Mouse (Mus musculus) cerebellum, adult 11-12 months (tissue): ENCODE data around the gene Plekha5.
"Not testable (repeated sequence)": the region's sequence is repeated elsewhere in the genome, so short reads cannot be mapped to it uniquely, and the experiment has no call there.

ENCODE experiments used
- DNase-seq: peaks from one replicate; pipeline ENCODE4 v3.0.0; 2022

Gene Plekha5

DNA sequence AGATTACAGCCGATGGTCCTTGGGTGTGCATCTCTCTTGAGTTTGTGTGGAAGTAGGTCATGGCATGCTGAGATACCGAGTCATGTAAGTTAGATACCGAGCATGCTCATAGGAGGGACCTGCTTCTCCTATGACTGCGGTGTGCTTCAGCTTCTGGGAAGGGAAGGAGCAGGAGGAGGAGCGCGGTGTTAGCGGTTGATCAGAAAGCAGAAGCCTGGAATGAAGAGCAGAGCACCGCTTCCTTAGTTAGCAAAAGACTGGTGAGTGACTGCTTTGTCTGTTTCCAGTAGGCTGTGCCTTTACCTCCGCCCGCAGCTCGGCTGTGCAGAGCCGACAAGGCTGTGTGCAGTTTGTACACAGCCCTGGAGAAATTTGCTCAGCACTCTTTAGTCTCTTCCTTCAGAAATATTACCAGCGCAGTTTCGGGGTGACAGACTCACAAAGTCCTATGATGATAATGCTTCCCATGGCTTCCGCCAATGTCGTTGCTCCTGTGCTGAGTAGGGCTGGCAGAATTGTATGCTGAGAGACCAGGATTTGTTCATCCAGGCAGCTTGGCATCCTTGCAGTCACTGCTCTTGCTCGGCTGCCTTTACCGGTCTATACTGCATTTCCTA is 67.2 kb downstream of the Plekha5 start:
- peak; percentile 75 for DNase-seq

DNA sequence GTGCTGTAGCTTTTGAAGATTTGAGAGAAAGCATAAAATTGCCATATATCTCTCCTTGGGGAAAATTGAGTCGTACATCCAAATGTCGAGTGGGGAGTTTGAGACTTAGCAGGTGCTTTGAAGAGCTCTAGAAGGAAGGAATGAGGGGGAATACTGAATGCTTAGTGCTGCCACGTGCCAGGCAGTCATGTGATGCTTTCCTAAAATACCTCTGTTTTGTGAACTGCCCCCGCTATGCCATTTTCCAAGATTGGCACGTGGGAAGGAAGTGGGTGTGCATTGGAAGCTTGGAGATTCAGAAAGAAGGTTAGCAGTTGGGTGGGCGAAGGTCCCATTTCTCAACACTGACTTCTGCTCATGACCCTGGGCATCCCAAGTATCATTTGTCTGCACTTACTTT is 68.2 kb downstream of the Plekha5 start:
- DNase-seq, result no peak

DNA sequence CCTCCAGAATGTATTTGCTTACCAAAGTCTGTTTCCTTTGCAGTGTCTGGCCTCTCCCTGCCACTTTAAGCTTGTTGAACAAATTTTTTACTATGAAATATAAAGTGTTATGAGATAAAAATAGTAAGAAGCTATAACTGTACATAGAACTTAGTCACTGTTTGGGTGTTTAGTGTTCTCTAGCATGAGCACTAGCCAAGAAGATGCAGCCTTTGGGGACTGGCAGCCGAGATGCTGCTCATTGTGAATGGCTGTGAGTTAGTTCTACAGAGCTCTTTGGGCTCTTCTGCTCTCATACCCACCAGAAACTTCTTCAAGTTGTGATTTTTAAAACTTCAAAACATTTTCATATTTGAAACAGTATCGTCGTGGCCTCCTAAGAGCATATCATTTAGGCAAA is 74.2 kb downstream of the Plekha5 start:
- no peak for DNase-seq

DNA sequence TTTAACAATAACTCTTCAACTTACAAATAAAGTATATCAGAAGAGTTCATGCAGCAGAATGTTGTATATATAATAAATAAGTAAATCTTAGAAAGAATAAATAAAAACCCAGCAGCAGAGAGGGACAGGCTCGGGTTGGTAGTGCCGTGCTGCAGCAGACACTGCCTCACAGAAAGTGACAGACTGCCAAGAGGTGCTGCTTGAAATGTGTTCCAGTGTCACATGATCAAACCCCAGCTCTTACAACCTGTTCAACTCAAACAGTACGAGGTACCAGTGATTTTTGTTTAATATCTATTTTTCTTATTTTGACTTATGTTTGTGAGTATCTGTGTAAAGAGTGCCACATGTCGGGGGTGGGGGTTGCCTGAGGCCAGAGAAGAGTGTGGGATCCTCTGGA is 75.1 kb downstream of the Plekha5 start:
- no peak for DNase-seq

DNA sequence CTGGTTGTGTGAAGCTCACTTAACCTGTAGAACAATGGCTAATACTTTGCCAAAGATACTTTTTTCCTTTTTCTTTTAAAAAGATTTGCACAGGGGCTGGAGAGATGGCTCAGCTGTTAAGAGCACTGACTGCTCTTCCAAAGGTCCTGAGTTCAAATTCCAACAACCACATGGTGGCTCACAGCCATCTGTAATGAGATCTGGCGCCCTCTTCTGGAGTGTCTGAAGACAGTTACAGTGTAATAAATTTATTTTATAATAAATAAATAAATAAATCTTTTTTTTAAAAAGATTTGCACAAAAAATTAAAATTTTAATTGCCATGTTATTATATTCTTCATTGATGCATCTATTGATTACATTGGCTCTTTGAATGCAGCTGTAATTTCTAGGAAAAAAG is 77.0 kb downstream of the Plekha5 start:
- DNase-seq, result not testable (repeated sequence)

DNA sequence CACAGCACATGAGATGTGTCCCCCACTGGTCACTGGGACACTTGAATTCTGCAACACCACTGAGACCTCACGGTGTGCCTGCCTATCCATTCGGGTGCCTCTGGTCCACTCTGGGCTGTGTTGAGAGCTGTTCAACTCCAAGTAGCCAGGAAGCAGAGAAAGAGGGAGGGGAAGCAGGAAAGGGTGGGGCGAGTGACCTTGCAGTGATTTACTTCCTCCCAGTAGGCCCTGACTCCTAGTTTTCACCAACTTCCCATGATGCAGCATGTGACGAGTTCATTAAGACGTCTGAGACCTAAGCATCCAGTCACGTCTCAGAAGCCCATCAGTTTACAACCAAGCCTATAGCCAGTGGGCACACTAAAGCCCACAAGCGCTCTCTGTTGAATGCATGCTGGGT is 78.0 kb downstream of the Plekha5 start:
- DNase-seq, result peak; percentile 10

DNA sequence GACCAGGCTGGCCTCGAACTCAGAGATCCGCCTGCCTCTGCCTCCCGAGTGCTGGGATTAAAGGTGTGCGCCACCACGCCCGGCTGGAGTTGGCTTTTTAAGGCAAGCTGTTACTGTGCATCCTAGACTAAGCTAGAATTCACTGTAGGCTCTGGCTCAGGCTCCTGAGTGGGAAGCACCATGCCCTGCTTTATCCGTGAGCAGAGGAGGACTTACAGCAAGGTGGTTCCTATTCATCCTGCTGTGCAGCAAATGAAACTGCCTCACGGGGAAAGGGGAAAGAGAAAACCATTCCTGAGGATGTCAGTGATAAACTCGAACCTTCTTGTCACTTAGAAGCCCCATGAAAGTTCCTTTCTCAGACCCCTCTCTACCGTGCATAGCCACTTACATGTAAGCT is 80.9 kb downstream of the Plekha5 start:
- DNase-seq, result no peak

DNA sequence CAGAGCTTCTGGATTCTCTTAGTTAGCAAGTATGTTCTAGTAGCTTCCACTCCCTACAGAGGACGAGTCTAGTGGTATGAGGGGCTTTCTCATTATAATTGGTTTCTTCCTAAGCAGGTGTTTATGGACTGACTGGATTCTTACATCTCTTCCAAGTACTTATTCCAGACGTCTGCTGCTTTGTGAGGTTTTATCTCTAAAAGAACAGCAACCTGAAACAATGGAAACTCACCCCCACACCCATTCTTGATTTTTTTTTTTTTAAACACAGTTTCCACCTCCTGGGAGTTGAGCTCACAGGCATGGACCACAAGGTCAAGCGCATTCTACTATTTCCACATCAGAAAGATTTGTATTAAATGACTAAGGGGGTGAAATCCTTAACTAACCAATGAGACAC is 83.8 kb downstream of the Plekha5 start:
- DNase-seq, result no peak

DNA sequence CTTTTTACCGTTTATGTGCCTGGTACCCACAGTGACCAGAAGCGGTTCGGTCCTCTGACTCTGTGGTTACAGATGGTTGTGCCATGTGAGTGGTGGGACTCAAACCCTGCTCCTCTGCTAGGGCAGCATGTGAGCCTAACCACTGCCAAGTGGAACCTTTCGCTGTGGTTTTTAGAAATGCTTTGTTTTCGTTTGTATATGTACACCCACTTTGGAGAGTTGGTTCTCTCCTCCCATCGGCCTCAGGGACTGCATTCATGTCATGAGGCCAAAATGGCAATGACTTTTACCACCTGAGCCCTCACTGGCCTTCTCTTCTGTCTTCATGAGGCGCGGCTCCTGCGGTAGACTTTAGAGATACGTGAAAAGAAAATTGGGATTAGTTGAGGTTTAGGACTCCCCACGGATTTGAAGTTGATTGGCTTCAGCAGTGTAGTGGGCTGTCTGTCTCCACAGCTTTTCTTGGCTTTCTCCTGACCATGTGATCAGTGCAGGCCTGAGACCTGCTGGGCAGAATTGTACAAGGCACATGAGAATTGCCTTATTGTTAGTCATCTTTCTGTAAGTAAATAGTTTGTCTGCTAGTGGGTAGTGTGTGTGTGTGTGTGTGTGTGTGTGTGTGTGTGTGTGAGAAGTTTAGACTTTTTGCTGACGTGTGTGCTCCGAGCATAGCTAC is 84.8 kb downstream of the Plekha5 start:
- DNase-seq, result peak; percentile 57

DNA sequence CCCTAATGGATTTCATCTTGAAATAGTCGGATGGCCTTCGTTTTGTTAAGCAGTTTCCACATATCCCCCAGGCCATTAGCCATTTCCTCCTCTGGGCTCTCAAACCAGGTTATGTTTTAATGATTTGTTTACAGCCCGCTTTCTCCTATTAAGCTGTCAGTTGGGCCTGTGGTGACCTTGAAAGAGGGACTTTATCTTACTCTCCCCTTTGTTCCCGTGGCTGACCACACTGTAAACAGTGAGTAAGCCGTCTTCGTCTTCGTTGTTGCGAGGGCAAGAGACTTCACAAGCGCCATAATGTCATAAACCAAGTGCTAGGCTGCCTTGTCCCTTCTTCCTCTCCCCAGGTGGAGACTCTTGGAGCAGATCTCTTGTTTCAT is 85.3 kb downstream of the Plekha5 start:
- no peak for DNase-seq

DNA sequence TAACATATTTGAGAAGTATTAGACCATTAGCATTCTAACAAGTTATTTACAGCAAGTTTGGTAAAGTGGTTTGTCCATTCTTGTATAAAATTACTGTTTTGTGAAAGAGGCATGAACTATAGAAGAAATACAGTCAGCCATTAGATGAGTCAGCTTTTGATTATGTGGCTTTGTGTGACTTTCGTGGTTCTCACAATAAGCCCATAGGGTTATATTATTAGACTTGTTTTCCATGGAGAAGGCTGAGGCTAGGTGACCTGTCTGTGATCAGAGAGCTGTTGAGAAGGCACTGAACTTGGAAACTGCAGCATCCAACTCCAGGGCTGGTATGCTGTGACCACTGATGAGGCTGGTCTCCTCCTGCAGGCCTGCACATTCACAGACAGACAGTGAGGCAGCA is 88.2 kb downstream of the Plekha5 start:
- DNase-seq, result no peak

DNA sequence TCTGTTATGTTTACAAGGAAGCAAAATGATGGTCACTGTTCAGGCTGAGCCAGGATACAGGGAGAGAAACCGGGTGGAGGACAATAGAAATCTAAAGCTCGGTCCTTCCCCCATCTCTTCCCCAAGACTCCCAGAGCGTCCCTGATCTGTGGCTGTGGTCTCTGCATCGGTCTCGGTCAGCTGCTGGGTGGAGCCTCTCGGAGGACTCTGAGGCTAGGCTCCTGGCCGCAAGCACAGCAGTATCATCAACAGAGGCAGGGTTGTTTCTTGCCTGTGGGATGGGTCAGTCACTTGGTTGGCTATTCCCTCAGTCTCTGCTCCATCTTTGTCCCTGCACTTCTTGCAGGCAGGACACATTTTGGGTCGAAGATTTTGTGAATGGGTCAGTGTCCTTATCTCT is 88.6 kb downstream of the Plekha5 start:
- DNase-seq, result no peak

DNA sequence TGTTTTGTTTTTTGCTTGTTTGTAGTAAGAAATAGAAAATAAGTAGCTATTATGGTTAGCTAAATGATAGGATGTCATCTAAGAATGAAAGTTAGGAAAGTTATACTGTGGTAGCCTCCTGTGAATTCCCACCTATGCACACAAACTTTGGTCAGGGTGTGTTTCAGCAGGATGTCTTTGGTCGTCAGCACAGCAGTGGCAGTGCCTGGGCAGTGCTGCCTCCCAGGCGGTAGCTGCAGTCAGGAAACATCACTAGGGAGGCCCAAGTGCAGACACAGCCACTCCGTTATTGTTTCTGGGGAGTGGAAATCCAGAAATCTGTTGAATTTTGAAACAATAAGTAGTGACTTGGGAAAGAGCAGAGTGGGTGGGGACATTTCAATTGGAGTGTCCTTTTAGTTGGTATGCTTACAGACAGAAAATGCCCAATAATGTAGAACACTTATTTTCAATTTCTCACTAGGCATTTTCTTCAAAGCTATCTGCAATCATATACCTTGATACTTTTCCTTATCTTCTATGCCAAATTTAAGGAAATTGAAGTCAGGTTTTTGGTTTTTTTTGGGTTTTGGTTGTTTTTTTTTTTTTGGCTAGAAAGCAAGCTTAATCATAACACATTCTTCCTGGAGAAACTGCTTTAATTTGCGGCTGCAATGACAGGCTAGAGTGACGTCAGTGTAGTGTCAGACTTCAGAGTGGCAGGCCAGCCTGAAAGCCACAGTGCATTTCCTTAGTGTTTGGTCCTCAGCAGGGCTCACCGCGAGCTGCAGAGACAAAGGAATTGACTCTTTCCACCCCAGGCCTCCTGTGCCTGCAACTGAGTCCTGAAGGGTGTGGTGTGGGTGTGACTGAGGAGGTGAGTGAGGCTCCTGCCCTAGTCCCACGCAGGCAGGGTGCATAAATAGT is 90.6 kb downstream of the Plekha5 start:
- peak; percentile 56 for DNase-seq

DNA sequence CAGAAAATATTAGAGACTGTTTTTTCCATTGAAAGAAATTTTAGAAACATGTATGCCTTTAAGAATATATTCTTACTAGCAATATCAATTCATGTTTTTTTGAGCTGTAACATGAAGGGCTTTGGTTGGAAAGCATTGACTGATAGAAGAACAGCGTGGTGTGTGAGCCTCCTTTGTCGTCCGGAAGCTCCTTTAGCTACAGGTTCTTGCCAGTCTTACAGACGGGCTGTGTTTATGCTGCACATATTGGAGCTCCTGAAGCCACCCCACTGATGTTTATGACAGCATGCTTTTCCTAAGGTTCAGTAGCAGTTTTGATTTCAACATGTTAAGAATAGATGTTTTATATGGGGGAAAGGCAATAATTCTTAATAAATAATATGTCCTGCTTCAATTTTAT is 91.7 kb downstream of the Plekha5 start:
- DNase-seq, result no peak

DNA sequence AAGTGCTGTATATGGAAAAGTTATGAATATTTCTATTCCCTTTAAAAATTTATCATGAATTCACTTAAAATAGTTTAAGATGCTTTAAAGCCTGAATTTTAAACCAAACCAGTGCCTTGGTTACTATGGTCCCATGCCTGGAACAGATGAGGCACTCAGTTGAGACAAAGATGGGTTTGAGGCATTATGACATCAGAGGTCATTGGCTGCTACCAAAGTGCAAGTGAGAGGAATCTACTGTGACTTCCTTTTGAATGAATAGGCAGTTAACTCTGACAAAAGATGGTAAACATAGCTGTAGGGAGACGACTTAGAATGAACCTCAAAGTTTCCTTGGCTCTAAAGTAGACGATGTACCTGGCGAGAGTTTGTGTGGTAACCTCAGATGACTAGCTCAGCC is 92.3 kb downstream of the Plekha5 start:
- no peak for DNase-seq

DNA sequence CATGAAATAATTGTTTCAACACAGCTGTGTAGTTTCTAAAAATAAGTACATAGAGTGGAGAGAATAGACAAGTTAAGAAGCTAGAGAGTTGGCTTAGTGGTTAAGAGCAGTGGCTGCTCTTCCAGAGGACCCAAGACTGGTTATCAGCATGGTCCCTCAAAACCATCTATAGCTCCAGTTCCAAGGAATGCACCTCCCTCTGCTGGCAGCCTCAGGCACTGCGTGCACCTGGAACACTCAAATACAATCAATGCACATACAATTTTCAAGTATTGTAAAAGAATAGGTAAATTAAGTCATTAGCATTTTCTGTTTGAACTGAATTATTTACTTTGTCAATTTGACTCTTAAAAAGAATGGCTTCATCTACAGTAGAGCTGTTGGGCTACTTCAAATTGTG is 93.3 kb downstream of the Plekha5 start:
- no peak for DNase-seq

DNA sequence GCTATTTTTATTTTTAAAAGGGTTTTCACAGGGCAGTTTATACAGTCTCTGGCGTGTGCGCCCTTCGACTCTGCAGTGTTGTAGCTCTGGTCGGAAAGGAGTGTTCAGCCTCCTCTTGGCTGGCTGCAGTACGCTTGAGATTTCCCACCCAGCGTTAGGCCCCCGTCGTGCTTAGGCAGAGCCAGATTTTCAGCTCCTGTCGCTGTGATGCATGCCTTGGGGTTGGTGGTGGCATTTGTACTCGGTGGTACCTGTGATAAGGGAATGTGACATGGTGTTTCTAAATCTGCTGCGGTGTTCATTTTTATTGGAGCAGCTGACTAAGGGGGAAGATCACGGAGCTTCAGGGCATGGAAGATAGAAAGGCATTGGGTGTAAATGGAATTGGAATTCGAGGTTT is 95.2 kb downstream of the Plekha5 start:
- peak; percentile 65 for DNase-seq

DNA sequence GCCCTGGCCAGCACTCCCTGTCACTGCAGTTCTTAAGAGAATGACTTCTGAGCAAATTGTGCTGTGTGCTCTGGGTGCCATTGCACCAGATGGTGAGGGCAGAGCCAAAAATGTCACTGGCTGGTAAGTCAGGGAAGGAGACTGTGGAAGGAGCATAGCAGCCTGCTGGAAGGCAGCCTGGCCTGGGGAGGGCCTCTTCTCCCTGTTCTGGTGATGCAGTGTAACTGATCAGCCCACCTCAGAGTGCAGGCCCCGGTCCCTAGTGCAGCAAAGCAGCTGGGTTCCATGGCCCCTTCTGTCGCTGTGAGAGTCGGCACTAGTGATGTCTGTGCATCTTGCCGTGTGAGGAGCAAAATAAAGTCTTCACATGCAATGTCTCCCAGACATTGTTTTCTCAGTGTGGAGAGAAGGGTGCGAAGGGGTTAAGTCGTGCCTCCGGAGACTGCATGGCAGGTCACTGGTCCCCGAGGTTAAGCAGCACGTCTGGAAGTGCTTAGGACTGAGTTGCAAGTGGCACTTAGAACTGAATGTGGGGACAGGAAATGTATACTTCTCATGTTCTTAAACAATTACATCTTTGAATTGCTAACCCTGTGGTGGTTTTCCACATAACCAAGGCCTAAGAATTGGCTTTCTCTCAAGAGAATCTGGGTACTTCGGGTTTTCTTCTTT is 95.8 kb downstream of the Plekha5 start:
- peak; percentile 91 for DNase-seq

DNA sequence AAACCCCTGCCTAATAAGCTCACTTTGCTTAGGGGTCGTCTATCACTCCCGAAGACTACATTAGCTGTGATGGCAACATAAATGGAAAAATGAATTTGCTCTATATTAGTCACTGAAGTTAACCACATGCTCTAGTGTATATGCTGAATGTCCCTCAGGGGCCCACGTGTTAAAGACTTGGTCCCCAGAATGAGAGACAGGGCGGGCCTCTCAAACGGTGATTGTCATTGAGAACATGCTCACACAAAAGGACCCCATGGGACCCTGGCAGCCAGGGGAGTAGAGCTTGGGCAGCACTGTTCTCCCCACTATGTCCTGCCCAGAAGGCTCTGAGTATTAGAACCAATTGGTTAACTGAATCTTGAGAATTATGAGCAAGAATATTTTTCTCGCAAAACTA is 97.1 kb downstream of the Plekha5 start:
- no peak for DNase-seq

DNA sequence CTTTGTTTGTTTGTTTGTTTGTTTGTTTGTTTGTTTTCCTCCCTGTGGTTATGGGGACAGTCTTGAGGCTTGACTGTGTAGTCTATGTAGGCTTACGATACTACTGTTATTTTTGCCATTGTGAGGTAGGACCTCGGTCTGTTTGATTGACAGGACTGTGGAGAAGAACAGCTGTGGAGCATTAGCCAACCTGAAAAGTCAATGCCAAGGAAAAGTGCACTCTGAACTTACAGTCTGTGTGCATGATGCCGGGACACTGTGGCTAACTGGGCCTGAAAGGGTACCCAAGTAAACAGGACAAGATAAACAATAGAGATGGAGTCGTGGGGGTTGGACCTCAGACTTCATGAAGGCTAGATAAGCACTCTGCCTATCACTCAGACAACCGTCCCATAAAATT is 98.0 kb downstream of the Plekha5 start:
- no peak for DNase-seq

DNA sequence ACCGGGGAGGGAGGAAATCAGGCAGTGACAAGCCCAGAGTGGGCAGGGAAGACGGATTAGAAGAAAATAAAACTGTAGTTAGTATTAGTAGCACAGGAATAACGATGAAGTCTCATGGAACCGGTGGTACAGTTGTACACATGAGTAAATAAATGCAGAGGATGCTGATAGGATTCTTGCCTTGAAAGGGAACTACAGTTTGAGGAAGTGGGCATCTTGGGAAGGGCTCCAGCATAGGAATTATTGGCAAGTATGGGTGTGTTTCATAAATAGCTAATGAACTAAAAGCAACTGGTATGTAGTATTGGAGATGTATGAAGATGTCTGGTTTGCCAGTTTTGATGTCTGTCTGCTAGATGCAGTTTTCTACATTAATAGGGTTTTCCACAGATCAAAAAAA is 99.7 kb downstream of the Plekha5 start:
- DNase-seq, result no peak

DNA sequence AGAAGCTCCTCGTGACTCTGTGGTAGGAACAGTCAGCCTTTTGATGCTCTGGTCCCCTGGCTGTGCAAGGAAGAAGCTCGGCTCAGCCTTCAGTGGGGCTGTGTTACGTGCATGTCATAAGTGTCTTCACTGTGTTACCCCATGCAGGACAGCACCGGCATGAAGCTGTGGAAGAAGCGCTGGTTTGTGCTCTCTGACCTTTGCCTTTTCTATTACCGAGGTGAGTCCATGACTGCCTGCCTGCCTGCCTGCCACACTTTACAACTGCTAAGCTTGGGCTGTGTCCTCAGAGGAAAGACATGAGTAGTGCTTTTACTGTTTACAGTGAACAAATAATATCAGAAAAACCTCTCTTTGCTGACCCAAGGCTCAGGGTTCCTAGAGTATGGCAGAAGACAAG is 104.6 kb downstream of the Plekha5 start:
- DNase-seq, result no peak

DNA sequence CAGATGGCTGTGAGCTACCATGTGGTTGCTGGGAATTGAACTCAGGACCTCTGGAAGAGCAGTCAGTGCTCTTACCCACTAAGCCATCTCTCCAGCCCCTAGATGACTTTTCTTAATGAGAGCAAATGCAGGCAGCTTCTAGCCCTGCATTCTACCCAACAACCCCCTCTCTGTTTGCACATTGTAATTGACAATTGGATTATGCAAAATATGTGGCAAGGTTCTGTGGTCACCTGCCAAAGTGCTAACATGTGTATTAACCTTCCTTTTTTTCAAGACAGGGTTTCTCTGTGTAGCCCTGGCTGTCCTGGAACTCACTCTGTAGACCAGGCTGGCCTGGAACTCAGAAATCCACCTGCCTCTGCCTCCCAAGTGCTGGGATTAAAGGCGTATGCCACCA is 109.0 kb downstream of the Plekha5 start:
- not testable (repeated sequence) for DNase-seq

DNA sequence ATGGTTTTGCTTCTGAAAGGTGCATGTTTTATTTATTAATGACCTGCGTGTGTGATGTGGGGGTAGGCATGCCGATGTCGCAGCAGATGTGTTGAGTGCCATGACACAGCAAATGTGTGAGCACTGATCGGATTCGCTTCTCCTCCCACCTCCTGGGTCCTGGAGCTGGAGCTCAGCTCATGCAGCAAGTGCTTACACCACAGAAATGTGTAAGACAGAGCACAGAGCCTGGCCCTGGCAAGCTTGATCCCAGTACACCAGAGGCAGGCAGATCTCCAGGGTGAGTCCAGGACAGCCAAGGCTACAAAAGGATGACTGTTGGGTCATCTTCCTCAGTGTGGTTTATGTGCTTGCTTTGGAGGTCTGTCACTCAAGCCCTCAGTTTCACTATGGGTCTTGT is 109.8 kb downstream of the Plekha5 start:
- no peak for DNase-seq
